Mouse (Mus musculus): Measurements from ENCODE around the gene Usp36. TPM values are rescaled to one million over a fixed set of nuclear protein-coding genes. Genes with fewer than 3 reads are reported as not detected.

The Usp36 gene
- polyA plus RNA-seq, 1 experiment from 2014 or later: 20.2 TPM

GRCm38 (mm10) chr11:118248150-118249011 is 41.7 kb downstream of the Usp36 start, which contains the start of gene Cyth1:
Gene Cyth1, minus strand, starts transcription at chr11:118248592.
- H3K27ac ChIP-seq (ENCODE audit: low read length): peak within 1 kb of the TSS; percentile 46; the same call in 1 of the 2 replicates
- peak within 1 kb of the TSS; percentile 82 for H3K9ac ChIP-seq (replicated peaks; ENCODE audit: low read depth, low read length)
- H3K4me3 ChIP-seq (replicated peaks; ENCODE audit: low read length): peak within 1 kb of the TSS; percentile 91
- WGBS: under 1% methylated on average over 85 of the region's 86 CpGs
- H3K9me3 ChIP-seq (ENCODE audit: control insufficient read depth, low read length): no peaks in the 10 kb centered on the region
- peak; percentile 96 for ATAC-seq
- H3K27me3 ChIP-seq (replicated peaks; ENCODE audit: control insufficient read depth, insufficient read depth, low read length): no peaks in the 10 kb centered on the region
- H3K4me1 ChIP-seq (replicated peaks; ENCODE audit: control insufficient read depth, insufficient read depth, low read length): peaks cover 18% of the 10 kb centered on the region
- peak within 1 kb of the TSS; percentile 92 for H3K4me2 ChIP-seq (ENCODE audit: low read length)
- no peaks in the 10 kb centered on the region for H3K36me3 ChIP-seq (ENCODE audit: control insufficient read depth, insufficient read depth)

- H3K27ac ChIP-seq (ENCODE audit: low read length): peak overlapping the region; percentile 46; the same call in 1 of the 2 replicates
- H3K36me3 ChIP-seq (ENCODE audit: control insufficient read depth, insufficient read depth): no peaks in the 10 kb centered on the region
- 2% methylated on average over 43 of the region's 43 CpGs for WGBS
- ATAC-seq: no peak
- peak overlapping the region; percentile 91 for H3K4me3 ChIP-seq (replicated peaks; ENCODE audit: low read length)
- peaks cover 18% of the 10 kb centered on the region for H3K4me1 ChIP-seq (replicated peaks; ENCODE audit: control insufficient read depth, insufficient read depth, low read length)
- H3K27me3 ChIP-seq (replicated peaks; ENCODE audit: control insufficient read depth, insufficient read depth, low read length): no peaks in the 10 kb centered on the region
- H3K4me2 ChIP-seq (ENCODE audit: low read length): peak overlapping the region; percentile 92
- H3K9ac ChIP-seq (replicated peaks; ENCODE audit: low read depth, low read length): peak overlapping the region; percentile 82
- H3K9me3 ChIP-seq (ENCODE audit: control insufficient read depth, low read length): no peaks in the 10 kb centered on the region
These were observed 42.5 kb downstream of the Usp36 start for GRCm38 (mm10) chr11:118247359-118248095.

DNA sequence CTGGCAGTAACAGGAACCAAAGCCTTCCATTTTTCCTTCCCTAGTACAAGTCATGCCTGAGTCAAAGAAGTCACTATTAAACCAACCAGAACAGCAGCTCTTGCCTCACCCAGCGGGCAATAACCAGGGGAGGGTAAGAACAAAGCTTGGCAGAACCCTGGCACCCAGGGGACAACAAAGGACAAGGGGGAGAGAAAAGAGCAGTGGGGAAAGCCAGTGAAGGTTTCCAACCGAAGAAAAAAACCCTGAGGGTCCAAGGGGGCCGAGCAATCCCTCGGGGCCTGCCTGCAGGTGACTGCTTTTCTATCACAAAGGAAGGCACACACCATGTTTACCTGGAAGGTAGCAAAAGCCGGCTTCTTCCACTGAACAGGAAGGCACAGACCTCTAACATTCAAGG is 43.3 kb downstream of the Usp36 start:
- Histone ChIP-seq H3K9ac (replicated peaks; ENCODE audit: low read depth, low read length) (peak overlapping the region; percentile 82), H3K9me3 (ENCODE audit: control insufficient read depth, low read length) (no peaks in the 10 kb centered on the region), H3K27me3 (replicated peaks; ENCODE audit: control insufficient read depth, insufficient read depth, low read length) (no peaks in the 10 kb centered on the region), H3K27ac (ENCODE audit: low read length) (no peak overlapping the region), H3K4me1 (replicated peaks; ENCODE audit: control insufficient read depth, insufficient read depth, low read length) (peaks cover 21% of the 10 kb centered on the region), H3K4me2 (ENCODE audit: low read length) (peak overlapping the region; percentile 92), H3K36me3 (ENCODE audit: control insufficient read depth, insufficient read depth) (no peaks in the 10 kb centered on the region), H3K4me3 (replicated peaks; ENCODE audit: low read length) (peak overlapping the region; percentile 91)
- WGBS: 43% methylated on average over 5 of the region's 5 CpGs
- ATAC-seq: no peak

DNA sequence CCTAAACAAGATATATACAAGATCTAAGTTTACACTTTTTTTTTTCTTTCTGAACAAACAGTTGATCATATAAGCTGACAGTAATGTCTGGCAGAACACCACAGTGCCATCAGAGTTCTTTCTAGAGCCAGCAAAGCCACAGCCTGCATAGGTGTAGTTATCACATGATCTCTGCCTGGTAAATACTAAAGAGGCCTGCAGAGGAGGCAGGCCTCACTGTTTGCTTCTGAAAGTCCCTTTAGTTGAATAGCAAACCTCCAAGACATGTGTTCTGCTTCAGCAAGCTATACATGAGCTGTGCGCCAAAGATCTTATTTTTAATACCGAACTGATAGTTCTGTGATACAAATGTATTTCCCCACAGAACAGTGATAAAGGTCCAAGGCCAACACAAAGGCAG is 44.9 kb downstream of the Usp36 start:
- Histone ChIP-seq H3K4me3 (replicated peaks; ENCODE audit: low read length) (no peak overlapping the region), H3K9me3 (ENCODE audit: control insufficient read depth, low read length) (no peaks in the 10 kb centered on the region), H3K27me3 (replicated peaks; ENCODE audit: control insufficient read depth, insufficient read depth, low read length) (no peaks in the 10 kb centered on the region), H3K36me3 (ENCODE audit: control insufficient read depth, insufficient read depth) (no peaks in the 10 kb centered on the region), H3K9ac (replicated peaks; ENCODE audit: low read depth, low read length) (no peak overlapping the region), H3K4me1 (replicated peaks; ENCODE audit: control insufficient read depth, insufficient read depth, low read length) (peaks cover 21% of the 10 kb centered on the region), H3K27ac (ENCODE audit: low read length) (no peak overlapping the region), H3K4me2 (ENCODE audit: low read length) (no peak overlapping the region)
- 94% methylated on average over 2 of the region's 2 CpGs for WGBS
- ATAC-seq: no peak

DNA sequence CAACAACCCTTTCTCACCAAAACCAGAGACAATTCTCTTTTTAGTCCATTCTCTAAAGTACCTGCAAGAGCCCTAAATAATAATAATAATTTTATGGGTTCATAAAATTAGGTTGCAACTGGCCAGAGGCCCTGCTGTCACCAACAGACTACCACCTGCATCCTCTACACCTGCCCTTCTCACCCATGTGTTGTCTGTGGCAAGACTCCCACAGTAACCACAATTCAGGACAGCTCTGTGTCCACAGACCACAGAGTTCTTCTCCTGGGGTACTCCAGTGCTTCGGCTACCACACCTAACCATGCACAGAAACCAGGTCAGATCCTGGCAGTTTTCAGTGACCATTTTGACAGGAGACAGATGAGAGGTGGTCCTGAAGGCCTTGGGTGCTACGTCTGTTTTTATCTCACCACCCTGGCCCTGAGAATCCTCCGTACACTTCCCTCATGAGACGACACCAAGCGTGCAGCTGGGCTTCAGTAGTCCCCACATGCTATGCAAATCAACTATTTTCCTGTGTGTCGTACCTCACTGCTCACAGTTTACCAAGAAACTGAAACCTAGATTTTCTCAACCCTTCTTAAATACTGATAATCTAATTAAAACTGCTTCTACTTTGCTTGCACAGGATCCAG is 46.3 kb downstream of the Usp36 start:
- H3K9ac ChIP-seq (replicated peaks; ENCODE audit: low read depth, low read length): no peak overlapping the region
- no peak overlapping the region for H3K4me3 ChIP-seq (replicated peaks; ENCODE audit: low read length)
- no peaks in the 10 kb centered on the region for H3K9me3 ChIP-seq (ENCODE audit: control insufficient read depth, low read length)
- no peak for ATAC-seq
- H3K4me1 ChIP-seq (replicated peaks; ENCODE audit: control insufficient read depth, insufficient read depth, low read length): peaks cover 21% of the 10 kb centered on the region
- no peaks in the 10 kb centered on the region for H3K27me3 ChIP-seq (replicated peaks; ENCODE audit: control insufficient read depth, insufficient read depth, low read length)
- no peaks in the 10 kb centered on the region for H3K36me3 ChIP-seq (ENCODE audit: control insufficient read depth, insufficient read depth)
- no peak overlapping the region for H3K4me2 ChIP-seq (ENCODE audit: low read length)
- 91% methylated on average over 6 of the region's 6 CpGs for WGBS
- H3K27ac ChIP-seq (ENCODE audit: low read length): no peak overlapping the region

- Histone ChIP-seq H3K4me2 (ENCODE audit: low read length) (no peak overlapping the region), H3K4me3 (replicated peaks; ENCODE audit: low read length) (no peak overlapping the region), H3K27ac (ENCODE audit: low read length) (no peak overlapping the region), H3K9me3 (ENCODE audit: control insufficient read depth, low read length) (no peaks in the 10 kb centered on the region), H3K27me3 (replicated peaks; ENCODE audit: control insufficient read depth, insufficient read depth, low read length) (no peaks in the 10 kb centered on the region), H3K36me3 (ENCODE audit: control insufficient read depth, insufficient read depth) (no peaks in the 10 kb centered on the region), H3K4me1 (replicated peaks; ENCODE audit: control insufficient read depth, insufficient read depth, low read length) (peaks cover 21% of the 10 kb centered on the region), H3K9ac (replicated peaks; ENCODE audit: low read depth, low read length) (no peak overlapping the region)
- no peak for ATAC-seq
- 63% methylated on average over 4 of the region's 4 CpGs for WGBS
These were observed 47.5 kb downstream of the Usp36 start for GRCm38 (mm10) chr11:118242506-118242905.

DNA sequence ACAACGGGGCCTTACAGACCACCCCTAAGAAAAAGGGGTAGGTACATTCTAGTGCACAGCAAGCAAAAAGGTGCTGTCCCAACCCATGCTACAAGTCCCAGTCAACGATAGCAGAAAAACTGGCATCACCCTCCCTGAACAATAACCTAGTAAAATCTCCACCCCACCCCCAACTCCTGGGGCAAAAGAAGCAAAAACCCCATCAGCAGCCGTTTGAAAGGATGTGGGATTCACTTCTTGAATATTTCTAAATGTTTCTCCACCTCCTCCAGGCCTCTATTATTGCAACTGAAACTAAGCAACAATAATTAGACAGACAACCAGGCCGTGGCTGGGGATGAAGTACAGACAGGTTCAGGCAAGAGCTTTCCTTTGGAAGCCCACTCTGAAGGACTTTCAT is 49.7 kb downstream of the Usp36 start:
- Histone ChIP-seq H3K4me2 (ENCODE audit: low read length) (no peak overlapping the region), H3K9ac (replicated peaks; ENCODE audit: low read depth, low read length) (no peak overlapping the region), H3K9me3 (ENCODE audit: control insufficient read depth, low read length) (no peaks in the 10 kb centered on the region), H3K27me3 (replicated peaks; ENCODE audit: control insufficient read depth, insufficient read depth, low read length) (no peaks in the 10 kb centered on the region), H3K27ac (ENCODE audit: low read length) (no peak overlapping the region), H3K4me1 (replicated peaks; ENCODE audit: control insufficient read depth, insufficient read depth, low read length) (0 out of 2 replicates have a peak, but pooled peaks cover 9% of the 10 kb centered on the region), H3K36me3 (ENCODE audit: control insufficient read depth, insufficient read depth) (no peaks in the 10 kb centered on the region), H3K4me3 (replicated peaks; ENCODE audit: low read length) (no peak overlapping the region)
- ATAC-seq: no peak
- WGBS: 71% methylated on average over 4 of the region's 4 CpGs

DNA sequence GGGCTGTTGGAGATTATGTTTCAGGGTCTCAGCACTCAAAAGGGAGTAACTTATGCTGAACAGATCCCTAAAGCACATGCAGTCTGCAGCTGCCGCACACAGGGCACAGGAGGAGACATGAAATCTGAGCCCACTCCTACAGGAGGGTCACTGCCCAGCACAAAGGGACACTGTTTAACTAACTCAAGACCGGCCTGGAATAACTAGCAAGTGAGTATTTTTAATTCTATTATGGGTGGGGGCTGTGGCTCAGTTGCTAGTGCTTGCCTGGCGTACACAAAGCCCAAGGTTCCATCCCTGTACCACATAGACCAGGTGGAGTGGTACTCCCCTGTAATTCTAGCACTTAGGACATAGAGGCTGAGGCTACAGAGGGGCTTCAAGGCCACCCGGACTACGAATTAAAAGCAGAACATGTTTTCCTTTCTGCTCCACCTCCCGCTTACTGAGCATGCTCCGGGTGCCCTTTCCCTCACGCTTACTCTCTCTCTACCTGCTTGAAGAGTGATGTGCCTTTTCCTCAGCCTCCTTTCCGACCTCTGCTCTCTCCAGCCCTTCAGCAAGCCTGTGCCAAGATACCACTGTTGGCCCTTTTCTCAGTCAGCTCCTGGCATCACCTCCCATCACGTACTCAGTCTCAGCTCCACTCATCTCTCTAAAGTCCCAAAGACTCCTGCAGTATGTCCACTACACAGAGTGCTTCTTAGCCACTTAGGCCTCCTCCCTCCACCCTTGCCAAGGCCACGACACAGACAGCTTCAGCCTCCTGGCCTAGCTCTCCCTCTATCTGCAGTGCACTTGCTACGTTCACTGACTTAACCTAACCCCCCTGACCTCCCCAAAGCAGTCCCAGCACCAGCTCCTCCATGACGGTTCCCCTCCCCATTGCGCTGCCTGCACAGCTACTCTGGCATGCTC is 50.5 kb downstream of the Usp36 start:
- no peaks in the 10 kb centered on the region for H3K36me3 ChIP-seq (ENCODE audit: control insufficient read depth, insufficient read depth)
- ATAC-seq: no peak
- no peaks in the 10 kb centered on the region for H3K9me3 ChIP-seq (ENCODE audit: control insufficient read depth, low read length)
- no peak overlapping the region for H3K4me2 ChIP-seq (ENCODE audit: low read length)
- H3K4me1 ChIP-seq (replicated peaks; ENCODE audit: control insufficient read depth, insufficient read depth, low read length): 0 out of 2 replicates have a peak, but pooled peaks cover 9% of the 10 kb centered on the region
- no peak overlapping the region; the same call in 1 of the 2 replicates for H3K9ac ChIP-seq (replicated peaks; ENCODE audit: low read depth, low read length)
- no peak overlapping the region for H3K27ac ChIP-seq (ENCODE audit: low read length)
- H3K27me3 ChIP-seq (replicated peaks; ENCODE audit: control insufficient read depth, insufficient read depth, low read length): no peaks in the 10 kb centered on the region
- no peak overlapping the region for H3K4me3 ChIP-seq (replicated peaks; ENCODE audit: low read length)
- 52% methylated on average over 14 of the region's 14 CpGs for WGBS

Measured in forebrain, embryonic 16.5 days (tissue).